Mouse (Mus musculus) small intestine, adult 2 months (tissue): ENCODE data around the gene Pan2. TPM values are rescaled to one million over a fixed set of nuclear protein-coding genes. Genes with fewer than 3 reads are reported as not detected.
"Not testable (repeated sequence)": the region's sequence is repeated elsewhere in the genome, so short reads cannot be mapped to it uniquely, and the experiment has no call there.

Experiments
- H3K27ac ChIP-seq: fragments of 200-500 bp; 2 replicates; pipeline ENCODE4 v1.5.1; 2012; ENCODE audit warnings: low read depth, low read length, control low read depth, inconsistent platforms; ENCODE audit not compliant: insufficient read depth
- H3K27me3 ChIP-seq: fragments of 200-500 bp; 2 replicates; pipeline ENCODE4 v1.6.1; 2012; ENCODE audit warnings: mild to moderate bottlenecking, moderate library complexity, low read length, inconsistent platforms; ENCODE audit not compliant: control insufficient read depth, insufficient read depth
- H3K36me3 ChIP-seq: fragments of 200-500 bp; 2 replicates; pipeline ENCODE4 v1.6.1; 2012; ENCODE audit warnings: mild to moderate bottlenecking, low read length, control low read depth, inconsistent platforms; ENCODE audit not compliant: control insufficient read depth, insufficient read depth
- H3K4me1 ChIP-seq: fragments of 200-500 bp; 2 replicates; pipeline ENCODE4 v1.6.1; 2012; ENCODE audit warnings: low read length, inconsistent platforms, mixed read lengths; ENCODE audit not compliant: control insufficient read depth, insufficient read depth, insufficient read length
- H3K4me3 ChIP-seq: fragments of 200-500 bp; 2 replicates; pipeline ENCODE4 v1.5.1; 2012; ENCODE audit warnings: low read depth, mild to moderate bottlenecking, control low read depth, inconsistent platforms, low read length, moderate library complexity
- CTCF ChIP-seq: fragments of 200-500 bp; IDR thresholded peaks from 2 replicates; pipeline ENCODE4 v1.5.1; 2012; ENCODE audit warnings: low read depth, mild to moderate bottlenecking, control low read depth, inconsistent platforms, low read length, moderate library complexity, mixed read lengths; ENCODE audit not compliant: insufficient replicate concordance, insufficient read length; ENCODE audit errors: extremely low read depth
- POLR2A ChIP-seq: fragments of 200-500 bp; IDR thresholded peaks from 2 replicates; pipeline ENCODE4 v1.6.1; 2012; ENCODE audit warnings: low read depth, mild to moderate bottlenecking, control low read depth, inconsistent platforms, low read length, moderate library complexity
- WGBS: fragments of 180-500 bp; shearing (Covaris S2); methylation state at CpG from one replicate; pipeline ENCODE4 v1.1.7; 2018; 5-methylcytosine and 5-hydroxymethylcytosine counted together
- polyA plus RNA-seq: library from polyadenylated mRNA; depleted of rRNA; stranded (reverse); fragments of >200 nt; gene quantifications from 2 replicates; pipeline ENCODE4 v1.2.3, GENCODE M21; 2012

Gene Pan2
- polyA plus RNA-seq, 1 experiment = 17.7 TPM

DNA sequence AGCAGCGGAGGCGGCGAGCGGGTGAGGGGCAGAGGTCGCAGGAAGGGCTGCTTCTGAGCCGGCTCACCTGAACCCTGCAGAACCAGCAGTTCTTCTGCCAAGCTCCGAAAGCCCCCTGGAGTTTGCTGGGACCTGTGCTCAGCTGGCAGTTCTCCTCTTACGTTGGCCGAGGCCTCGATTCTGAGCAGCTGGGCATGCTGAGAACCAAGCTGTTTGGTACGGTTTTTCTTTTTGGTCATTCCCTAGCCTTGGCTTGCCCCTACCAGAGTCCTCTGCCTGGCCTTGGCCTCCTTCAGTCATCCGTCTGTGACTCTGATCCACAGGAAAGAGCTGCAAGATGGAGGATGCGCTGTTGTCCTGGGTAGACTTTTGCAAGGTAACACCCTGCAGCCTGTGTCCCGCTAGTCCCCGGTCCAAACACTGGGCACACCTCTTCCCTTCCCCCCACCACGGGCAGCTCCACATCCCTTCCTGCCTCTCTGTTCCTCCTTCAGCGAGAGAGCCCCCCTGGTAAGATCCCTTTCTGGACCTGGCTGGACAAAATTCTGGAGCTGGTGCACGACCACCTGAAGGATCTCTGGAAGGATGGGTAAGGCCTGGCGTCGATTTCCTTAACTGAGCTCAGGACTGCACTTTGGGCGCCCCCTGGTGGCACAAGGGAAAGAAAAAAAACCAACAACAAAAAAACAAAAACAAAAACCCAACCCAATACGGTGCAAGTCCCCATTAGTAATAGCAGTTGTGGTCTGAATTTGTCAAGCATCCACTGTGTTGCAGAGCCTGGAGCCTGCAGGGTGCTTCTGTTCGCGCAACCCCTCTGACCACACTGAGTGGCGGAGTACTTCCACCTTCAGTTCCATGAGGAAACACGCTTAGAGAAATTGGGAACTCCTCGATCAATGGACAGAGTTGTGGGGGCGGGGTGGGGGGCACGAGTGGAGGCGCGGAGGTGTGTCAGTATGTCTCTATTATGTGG lies 19.2 kb upstream of the Pan2 start:
- 66% methylated on average over 31 of the region's 31 CpGs for WGBS
- peaks cover 76% of the 10 kb centered on the region for H3K36me3 ChIP-seq
- TF ChIP-seq CTCF (peak; percentile 71; the same call in 1 of the 2 replicates), POLR2A (no peak)
- no peaks in the 10 kb centered on the region for H3K27me3 ChIP-seq
- no peak overlapping the region for H3K4me3 ChIP-seq
- H3K4me1 ChIP-seq = peaks cover 2% of the 10 kb centered on the region; the same call in 1 of the 2 replicates
- H3K27ac ChIP-seq = no peak overlapping the region

DNA sequence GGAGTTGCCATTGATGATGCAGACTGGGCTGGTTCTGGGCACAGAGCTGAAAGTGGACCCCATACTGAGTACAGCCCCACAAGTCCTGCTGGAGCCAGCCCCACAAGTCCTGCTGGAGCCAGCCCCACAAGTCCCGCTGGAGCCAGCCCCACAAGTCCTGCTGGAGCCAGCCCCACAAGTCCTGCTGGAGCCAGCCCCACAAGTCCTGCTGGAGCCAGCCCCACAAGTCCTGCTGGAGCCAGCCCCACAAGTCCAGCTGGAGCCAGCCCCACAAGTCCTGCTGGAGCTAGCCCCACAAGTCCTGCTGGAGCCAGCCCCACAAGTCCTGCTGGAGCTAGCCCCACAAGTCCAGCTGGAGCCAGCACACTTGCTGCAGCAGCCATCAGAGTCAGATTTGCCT lies 12.5 kb upstream of the Pan2 start:
- H3K4me3 ChIP-seq, H3K4me1 ChIP-seq, H3K27me3 ChIP-seq, H3K27ac ChIP-seq: not testable (repeated sequence)
- peaks cover 57% of the 10 kb centered on the region for H3K36me3 ChIP-seq
- WGBS = 94% methylated on average over 1 of the region's 1 CpGs

DNA sequence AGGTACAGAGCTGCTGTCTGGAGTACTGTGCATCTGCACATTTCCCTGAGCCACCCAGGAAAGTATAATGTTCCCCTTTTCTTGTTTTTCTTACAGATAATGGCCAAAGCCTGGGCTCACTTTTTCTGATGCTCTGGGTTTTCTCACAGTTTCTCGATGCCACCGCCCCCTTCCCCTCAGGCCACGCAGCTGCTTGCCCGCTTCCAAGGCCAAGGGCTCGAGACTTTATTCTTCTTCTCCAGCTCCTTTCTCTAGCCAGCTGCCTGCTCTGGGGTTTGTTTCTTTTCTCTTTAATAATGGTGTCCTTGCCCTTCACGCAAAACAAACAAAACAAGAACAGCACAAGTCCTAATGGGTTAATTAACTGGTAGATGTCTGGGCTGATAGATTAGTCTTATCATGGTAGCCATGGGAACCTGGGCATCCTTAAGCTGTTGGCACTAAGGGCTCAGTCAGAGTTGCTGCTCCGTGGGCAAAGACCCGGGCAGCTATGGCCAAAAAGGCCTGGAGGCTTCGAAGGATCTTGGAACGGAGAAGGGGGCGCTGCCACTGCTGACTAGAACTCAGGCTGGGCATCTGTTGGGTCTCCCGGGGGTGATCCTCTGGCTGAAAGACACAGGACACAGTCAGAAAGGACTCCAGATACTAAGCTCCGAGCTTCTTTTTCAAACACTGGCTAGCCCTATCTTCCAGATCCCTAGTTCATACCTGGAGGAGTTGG lies 6.6 kb upstream of the Pan2 start:
- H3K4me3 ChIP-seq = no peak overlapping the region
- no peak overlapping the region for H3K27ac ChIP-seq
- no peaks in the 10 kb centered on the region for H3K4me1 ChIP-seq
- TF ChIP-seq CTCF = no peak
- TF ChIP-seq POLR2A = no peak
- 69% methylated on average over 13 of the region's 13 CpGs for WGBS
- no peaks in the 10 kb centered on the region for H3K27me3 ChIP-seq
- H3K36me3 ChIP-seq = peaks cover 17% of the 10 kb centered on the region

- Histone ChIP-seq H3K4me1 (no peaks in the 10 kb centered on the region; the same call in 1 of the 2 replicates), H3K4me3 (no peak overlapping the region), H3K27me3 (no peaks in the 10 kb centered on the region), H3K27ac (no peak overlapping the region), H3K36me3 (peaks cover 11% of the 10 kb centered on the region)
- TF ChIP-seq POLR2A (no peak), CTCF (no peak)
- WGBS = 72% methylated on average over 4 of the region's 4 CpGs
These were observed 5.9 kb upstream of the Pan2 start for GRCm38 (mm10) chr10:128297221-128297620.

DNA sequence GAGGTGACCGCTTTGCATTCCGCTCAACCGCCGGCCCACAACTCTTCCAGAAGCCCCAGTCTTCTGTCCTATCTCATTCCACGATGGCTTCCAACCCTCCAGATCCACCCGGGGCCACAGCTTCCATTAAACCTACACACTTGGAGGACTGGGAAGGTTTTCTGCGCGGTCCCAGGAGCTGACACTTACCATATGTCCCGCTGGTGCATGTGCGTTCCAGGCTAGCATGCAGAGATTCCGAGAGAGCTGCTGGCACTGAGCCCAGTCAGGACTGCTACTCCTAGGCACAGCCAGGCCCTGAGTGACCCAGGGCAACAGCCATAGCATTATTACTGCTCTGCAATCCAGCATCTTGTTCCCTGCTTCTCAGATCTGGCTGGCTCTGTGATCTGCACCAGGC lies 5.5 kb upstream of the Pan2 start:
- 70% methylated on average over 11 of the region's 11 CpGs for WGBS
- no peak for TF ChIP-seq CTCF
- no peak for TF ChIP-seq POLR2A
- no peak overlapping the region for H3K27ac ChIP-seq
- no peaks in the 10 kb centered on the region for H3K27me3 ChIP-seq
- peaks cover 7% of the 10 kb centered on the region; the same call in 1 of the 2 replicates for H3K36me3 ChIP-seq
- no peaks in the 10 kb centered on the region; the same call in 1 of the 2 replicates for H3K4me1 ChIP-seq
- H3K4me3 ChIP-seq = no peak overlapping the region

DNA sequence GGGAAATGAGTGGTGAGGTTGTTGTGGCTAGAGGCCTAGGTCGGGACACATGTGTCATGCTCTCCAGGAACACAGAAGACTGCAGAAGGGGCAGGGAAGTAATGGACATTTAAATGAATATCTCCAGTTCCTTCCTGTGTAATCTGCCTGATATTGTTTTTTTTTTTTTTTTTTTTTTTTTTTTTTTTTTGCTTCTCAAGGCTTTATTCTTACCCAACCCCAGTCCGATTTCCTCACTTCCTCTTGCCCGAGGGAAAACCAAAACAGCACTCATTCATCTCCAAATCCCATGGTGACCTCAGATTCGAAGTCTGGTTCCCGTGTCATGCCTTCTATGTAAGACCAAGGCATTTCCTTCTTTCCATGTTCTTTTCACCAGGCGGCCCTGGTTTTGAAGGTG lies 4.9 kb upstream of the Pan2 start:
- Histone ChIP-seq H3K27me3 (no peaks in the 10 kb centered on the region), H3K4me3 (no peak overlapping the region), H3K36me3 (0 out of 2 replicates have a peak, but pooled peaks cover 3% of the 10 kb centered on the region), H3K4me1 (no peaks in the 10 kb centered on the region; the same call in 1 of the 2 replicates), H3K27ac (no peak overlapping the region)
- WGBS = 68% methylated on average over 6 of the region's 6 CpGs
- TF ChIP-seq CTCF (no peak), POLR2A (no peak)

- WGBS = 78% methylated on average over 11 of the region's 11 CpGs
These were observed 4.4 kb upstream of the Pan2 start, which contains the start of gene Il23a for GRCm38 (mm10) chr10:128298702-128299171. Il23a (minus strand) TSS chr10:128298752.

More at GRCm38 (mm10) chr10:128298702-128299171, 4.4 kb upstream of the Pan2 start, which contains the start of gene Il23a:
- Histone ChIP-seq H3K4me1 (peaks cover 1% of the 10 kb centered on the region; the same call in 1 of the 2 replicates), H3K27me3 (no peaks in the 10 kb centered on the region), H3K4me3 (no peak within 1 kb of the TSS), H3K36me3 (0 out of 2 replicates have a peak, but pooled peaks cover under 1% of the 10 kb centered on the region), H3K27ac (no peak within 1 kb of the TSS)
- TF ChIP-seq POLR2A = no peak
- TF ChIP-seq CTCF = no peak
